ENCODE assay signal across 8 mouse cellular contexts in the genomic region with DNA sequence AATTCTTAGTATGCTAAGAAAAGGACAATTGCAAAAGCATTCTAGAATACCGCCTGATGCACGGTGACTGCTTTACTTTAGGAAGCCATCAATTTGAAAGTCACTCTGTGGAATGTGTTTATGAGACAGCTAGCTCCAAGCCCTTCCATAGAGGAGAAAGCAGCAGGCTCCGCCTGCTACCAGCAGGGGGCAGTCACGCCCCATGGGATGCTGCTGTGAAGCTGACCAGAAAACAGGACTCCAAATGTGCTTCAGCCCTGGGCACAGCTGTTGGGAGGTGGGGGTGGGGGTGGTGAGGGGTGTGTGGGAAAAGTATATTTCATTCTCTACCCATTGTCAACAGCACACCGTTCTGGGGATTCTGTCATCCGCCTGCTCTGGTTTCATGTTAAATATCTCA. TPM values are rescaled to one million over a fixed set of nuclear protein-coding genes. Genes with fewer than 3 reads are reported as not detected.
A peak's percentile ranks its signal among the peaks of the same experiment; 100 is the strongest.
DNase-seq lines count a peak whose midpoint lies in the region; ATAC-seq lines count a peak whose summit lies in the region.

No protein-coding gene starts in this region.

- peaks cover 30% of the 10 kb centered on the region for H3K27me3 ChIP-seq in kidney, embryonic 16.5 days (ENCODE audit: insufficient read depth, low read length)
- peaks cover 35% of the 10 kb centered on the region for H3K27me3 ChIP-seq in limb, embryonic 15.5 days

- 17% methylated on average over 6 of the region's 6 CpGs for WGBS in kidney, embryonic 16.5 days
- WGBS in limb, embryonic 15.5 days = 13% methylated on average over 6 of the region's 6 CpGs

- peak overlapping the region; percentile 42; the same call in 1 of the 2 replicates for H3K4me2 ChIP-seq in kidney, embryonic 16.5 days (replicated peaks; ENCODE audit: low read depth, low read length)
- peak overlapping the region; percentile 28; the same call in 1 of the 2 replicates for H3K4me2 ChIP-seq in limb, embryonic 15.5 days

- no peaks in the 10 kb centered on the region for H3K9me3 ChIP-seq in kidney, embryonic 16.5 days (ENCODE audit: low read length)
- no peaks in the 10 kb centered on the region for H3K9me3 ChIP-seq in limb, embryonic 15.5 days

- DNase-seq in 3134 (ENCODE audit: extremely low read depth, insufficient read length, low spot score) (peak; percentile 63), ZHBTc4 (ENCODE audit: low read depth, low spot score) (peak; percentile 84)
- DNase-seq in embryo, embryonic 10 days (ENCODE audit: low spot score) = peak; percentile 80
- DNase-seq in ovary, postnatal 10 days (ENCODE audit: low spot score) = peak; percentile 46
- DNase-seq in urinary bladder, postnatal 36 days (ENCODE audit: low spot score in 2 of 2) = peak; percentile 58 to 70

- no peak overlapping the region for H3K9ac ChIP-seq in kidney, embryonic 16.5 days (replicated peaks; ENCODE audit: low read length)
- H3K9ac ChIP-seq in limb, embryonic 15.5 days = no peak overlapping the region

- H3K4me3 ChIP-seq in kidney, embryonic 16.5 days (ENCODE audit: low read length) = no peak overlapping the region
- H3K4me3 ChIP-seq in limb, embryonic 15.5 days = peak overlapping the region; percentile 24; the same call in 1 of the 2 replicates

- no peaks in the 10 kb centered on the region; the same call in 1 of the 2 replicates for H3K36me3 ChIP-seq in kidney, embryonic 16.5 days (ENCODE audit: insufficient read depth, low read length)
- peaks cover 15% of the 10 kb centered on the region for H3K36me3 ChIP-seq in limb, embryonic 15.5 days

- ATAC-seq in granulocyte monocyte progenitor cell, adult 5-6 weeks (replicated peaks; ENCODE audit: poor library complexity, severe bottlenecking) = peak; percentile 74
- ATAC-seq in kidney, embryonic 16.5 days (ENCODE audit: low FRiP score, low TSS enrichment) = peak; percentile 32; the same call in 1 of the 2 replicates
- ATAC-seq in limb, embryonic 15.5 days (ENCODE audit: insufficient number of reproducible peaks, low FRiP score, low TSS enrichment, low read depth) = no peak

- no peak overlapping the region for H3K27ac ChIP-seq in kidney, embryonic 16.5 days (ENCODE audit: low read length)
- no peak overlapping the region for H3K27ac ChIP-seq in limb, embryonic 15.5 days

- peaks cover 18% of the 10 kb centered on the region for H3K4me1 ChIP-seq in kidney, embryonic 16.5 days (ENCODE audit: insufficient read depth, low read length)
- peaks cover 34% of the 10 kb centered on the region for H3K4me1 ChIP-seq in limb, embryonic 15.5 days

RNA-seq across cellular contexts. Expression of a gene that starts 3.4 kb away (rescaled TPM):
- total RNA-seq in granulocyte monocyte progenitor cell, adult 5-6 weeks (2014; fragmentation: Nextera tagmentation) = not detected in 2 replicates
- not detected in 2 replicates for total RNA-seq in granulocyte monocyte progenitor cell, adult 5-6 weeks (2017)
- polyA plus RNA-seq in kidney, embryonic 16.5 days (2015; fragmentation: Nextera tagmentation; extraction: Ambion mirVana) = 85.9 and 97.3 TPM in 2 replicates
- polyA plus RNA-seq in limb, embryonic 15.5 days (2015; fragmentation: Nextera tagmentation; extraction: Ambion mirVana) = 137 and 148 TPM in 2 replicates

RNA-seq across cellular contexts. Expression of a gene that starts 12.8 kb away (rescaled TPM):
- total RNA-seq in granulocyte monocyte progenitor cell, adult 5-6 weeks (2014; fragmentation: Nextera tagmentation) = not detected in 2 replicates
- not detected in 2 replicates for total RNA-seq in granulocyte monocyte progenitor cell, adult 5-6 weeks (2017)
- polyA plus RNA-seq in kidney, embryonic 16.5 days (2015; fragmentation: Nextera tagmentation; extraction: Ambion mirVana) = 7.1 and 9.3 TPM in 2 replicates
- 0.71 and 0.81 TPM in 2 replicates for polyA plus RNA-seq in limb, embryonic 15.5 days (2015; fragmentation: Nextera tagmentation; extraction: Ambion mirVana)

RNA-seq across cellular contexts. Expression of a gene that starts 22.0 kb away (rescaled TPM):
- total RNA-seq in granulocyte monocyte progenitor cell, adult 5-6 weeks (2014; fragmentation: Nextera tagmentation) = not detected in 2 replicates
- not detected in 2 replicates for total RNA-seq in granulocyte monocyte progenitor cell, adult 5-6 weeks (2017)
- polyA plus RNA-seq in kidney, embryonic 16.5 days (2015; fragmentation: Nextera tagmentation; extraction: Ambion mirVana) = 0.16 TPM in 1 of 2 replicates, not detected in the other
- polyA plus RNA-seq in limb, embryonic 15.5 days (2015; fragmentation: Nextera tagmentation; extraction: Ambion mirVana) = not detected in 2 replicates
